In the genomic region with DNA sequence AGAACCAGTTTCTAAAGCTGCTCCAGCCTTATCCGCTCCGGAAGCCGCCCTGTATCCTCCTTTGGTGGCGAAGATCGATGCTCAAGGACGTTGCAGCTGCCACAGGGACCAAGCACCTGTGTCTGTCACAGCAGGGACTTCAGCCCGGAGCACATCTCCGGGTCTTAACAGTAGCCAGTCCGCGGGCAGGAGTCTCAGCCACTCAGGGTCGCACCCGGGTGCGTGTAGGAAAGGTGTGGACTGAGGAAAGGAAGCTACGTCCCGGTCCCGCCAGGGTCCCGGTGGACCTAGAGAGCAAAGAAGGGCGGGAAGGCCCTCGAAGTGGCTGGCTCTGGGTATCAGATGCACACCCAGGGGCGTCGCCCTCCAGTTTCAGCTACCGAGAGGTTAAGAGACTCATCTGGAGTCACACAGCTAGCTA, we compare ENCODE assay signal across 9 mouse cellular contexts. TPM values are rescaled to one million over a fixed set of nuclear protein-coding genes. Genes with fewer than 3 reads are reported as not detected.
DNase-seq lines count a peak whose midpoint lies in the region; TF ChIP-seq lines count a peak whose summit lies in the region.
"Had no signal": no experiment of that assay in that cellular context is flagged by ENCODE, and none has a peak within 500 bp of the region (broad histone marks: within the 10 kb centered on the region; RNA-seq: fewer than 3 reads in every experiment).

No protein-coding gene starts in this region.

- peak overlapping the region; percentile 83 for H3K27ac ChIP-seq in left cerebral cortex, adult 2 months
- peak overlapping the region; percentile 75 for H3K27ac ChIP-seq in forebrain, embryonic 10.5 days

- no peaks in the 10 kb centered on the region for H3K36me3 ChIP-seq in forebrain, embryonic 10.5 days (replicated peaks)

- peak in 1 of 2 experiments; percentile 23 for DNase-seq in left cerebral cortex, adult 2 months (ENCODE audit: extremely low spot score in 1 of 2, low spot score in 2 of 2)
- no peak for DNase-seq in left cerebral cortex, postnatal 14 days (ENCODE audit: low spot score in 2 of 2)
- DNase-seq in forebrain, embryonic 10.5 days (ENCODE audit: extremely low spot score, low spot score), result peak; percentile 79
- peak; percentile 79 to 81 for DNase-seq in heart, postnatal 10 days
- DNase-seq in kidney, postnatal 14 days, result peak; percentile 90
- DNase-seq in lung, postnatal 4 days, result peak; percentile 76 to 80
- DNase-seq in ovary, postnatal 36 days (ENCODE audit: low spot score), result peak; percentile 73
- DNase-seq in urinary bladder, adult 18-20 months (ENCODE audit: low spot score in 2 of 2), result peak; percentile 35 to 54

- H3K9me3 ChIP-seq in forebrain, embryonic 10.5 days, result no peaks in the 10 kb centered on the region

- intact Hi-C loops in left cerebral cortex, adult 2 months (cut with DNase I), result loop anchor here (5.0 kb wide), 1 partner anchor 90 kb away; no protein-coding TSS in a partner anchor
- intact Hi-C loops in left cerebral cortex, postnatal 14 days (cut with DNase I), result no loop called here
- intact Hi-C loops in heart, postnatal 10 days (cut with DNase I), result no loop called here

- H3K4me1 ChIP-seq in forebrain, embryonic 10.5 days, result peaks cover 42% of the 10 kb centered on the region

- TF ChIP-seq CTCF in left cerebral cortex, adult 2 months (IDR thresholded peaks at IDR 0.05), result no peak

- under 1% methylated on average over 22 of the region's 22 CpGs for WGBS in forebrain, embryonic 10.5 days

- peaks cover 95% of the 10 kb centered on the region for H3K27me3 ChIP-seq in forebrain, embryonic 10.5 days (ENCODE audit: poor library complexity, severe bottlenecking)

- H3K4me3 ChIP-seq in left cerebral cortex, adult 2 months, result peak overlapping the region; percentile 49
- peak overlapping the region; percentile 48 for H3K4me3 ChIP-seq in forebrain, embryonic 10.5 days

RNA-seq across cellular contexts. Expression of a gene that starts 1.1 kb away (rescaled TPM):
- total RNA-seq in left cerebral cortex, adult 2 months (2021), result 1 to 10 TPM; 6.1 to 6.2 TPM
- total RNA-seq in left cerebral cortex, postnatal 14 days (2021), result 1 to 10 TPM; 3.7 to 4.0 TPM
- 1.6 and 2.0 TPM in 2 replicates for polyA plus RNA-seq in forebrain, embryonic 10.5 days (2016; fragmentation: Nextera tagmentation; extraction: Ambion mirVana)
- total RNA-seq in heart, postnatal 10 days (2021), result 10 to 100 TPM; 17.0 to 19.3 TPM
- total RNA-seq: MEL had no signal

Comparison
In these comparisons a context has a peak if more than half of its experiments do, and no peak if none do; other contexts are left out.
1. DNase-seq: peak in forebrain, embryonic 10.5 days (single experiment), heart, postnatal 10 days (2 of 2), kidney, postnatal 14 days (single experiment), lung, postnatal 4 days (2 of 2), ovary, postnatal 36 days (single experiment) and urinary bladder, adult 18-20 months (2 of 2); none in left cerebral cortex, postnatal 14 days (0 of 2).